Mouse (Mus musculus): Measurements from ENCODE around the gene Epb41l2. TPM values are rescaled to one million over a fixed set of nuclear protein-coding genes. Genes with fewer than 3 reads are reported as not detected.

The Epb41l2 gene
- polyA plus RNA-seq, 1 experiment from 2014 or later = 46.3 TPM

- DNase-seq (ENCODE audit: low spot score) (no peak), ATAC-seq (replicated peaks; ENCODE audit: low FRiP score, low TSS enrichment, low read depth) (no peak)
- Histone ChIP-seq H3K4me1 (replicated peaks; ENCODE audit: control insufficient read depth, insufficient read depth, low read length) (no peaks in the 10 kb centered on the region), H3K9me3 (ENCODE audit: control insufficient read depth, low read length) (no peaks in the 10 kb centered on the region), H3K9ac (ENCODE audit: low read length) (no peak overlapping the region), H3K4me2 (ENCODE audit: low read length) (no peak overlapping the region), H3K4me3 (ENCODE audit: low read depth, low read length) (no peak overlapping the region), H3K27me3 (replicated peaks; ENCODE audit: control insufficient read depth, insufficient read depth, low read length) (no peaks in the 10 kb centered on the region), H3K36me3 (ENCODE audit: control insufficient read depth, insufficient read depth, low read length) (no peaks in the 10 kb centered on the region), H3K27ac (ENCODE audit: low read depth) (no peak overlapping the region)
- WGBS = 68% methylated on average over 4 of the region's 4 CpGs
Measured at GRCm38 (mm10) chr10:25539146-25539770, 179.7 kb downstream of the Epb41l2 start.

- ATAC-seq (replicated peaks; ENCODE audit: low FRiP score, low TSS enrichment, low read depth) (no peak), DNase-seq (ENCODE audit: low spot score) (no peak)
- Histone ChIP-seq H3K9me3 (ENCODE audit: control insufficient read depth, low read length) (no peaks in the 10 kb centered on the region), H3K27ac (ENCODE audit: low read depth) (no peak overlapping the region), H3K9ac (ENCODE audit: low read length) (no peak overlapping the region), H3K4me1 (replicated peaks; ENCODE audit: control insufficient read depth, insufficient read depth, low read length) (no peaks in the 10 kb centered on the region), H3K36me3 (ENCODE audit: control insufficient read depth, insufficient read depth, low read length) (no peaks in the 10 kb centered on the region), H3K4me3 (ENCODE audit: low read depth, low read length) (no peak overlapping the region), H3K27me3 (replicated peaks; ENCODE audit: control insufficient read depth, insufficient read depth, low read length) (no peaks in the 10 kb centered on the region), H3K4me2 (ENCODE audit: low read length) (no peak overlapping the region)
- 55% methylated on average over 6 of the region's 6 CpGs for WGBS
Measured at GRCm38 (mm10) chr10:25539771-25540168, 180.2 kb downstream of the Epb41l2 start.

GRCm38 (mm10) chr10:25541097-25541496 lies 181.5 kb downstream of the Epb41l2 start:
- no peak overlapping the region for H3K9ac ChIP-seq (ENCODE audit: low read length)
- no peaks in the 10 kb centered on the region for H3K27me3 ChIP-seq (replicated peaks; ENCODE audit: control insufficient read depth, insufficient read depth, low read length)
- no peak for ATAC-seq (replicated peaks; ENCODE audit: low FRiP score, low TSS enrichment, low read depth)
- H3K9me3 ChIP-seq (ENCODE audit: control insufficient read depth, low read length) = no peaks in the 10 kb centered on the region
- H3K36me3 ChIP-seq (ENCODE audit: control insufficient read depth, insufficient read depth, low read length) = no peaks in the 10 kb centered on the region
- 95% methylated on average over 3 of the region's 3 CpGs for WGBS
- H3K4me1 ChIP-seq (replicated peaks; ENCODE audit: control insufficient read depth, insufficient read depth, low read length) = no peaks in the 10 kb centered on the region
- no peak for DNase-seq (ENCODE audit: low spot score)
- no peak overlapping the region for H3K27ac ChIP-seq (ENCODE audit: low read depth)
- no peak overlapping the region for H3K4me2 ChIP-seq (ENCODE audit: low read length)
- H3K4me3 ChIP-seq (ENCODE audit: low read depth, low read length) = no peak overlapping the region

DNA sequence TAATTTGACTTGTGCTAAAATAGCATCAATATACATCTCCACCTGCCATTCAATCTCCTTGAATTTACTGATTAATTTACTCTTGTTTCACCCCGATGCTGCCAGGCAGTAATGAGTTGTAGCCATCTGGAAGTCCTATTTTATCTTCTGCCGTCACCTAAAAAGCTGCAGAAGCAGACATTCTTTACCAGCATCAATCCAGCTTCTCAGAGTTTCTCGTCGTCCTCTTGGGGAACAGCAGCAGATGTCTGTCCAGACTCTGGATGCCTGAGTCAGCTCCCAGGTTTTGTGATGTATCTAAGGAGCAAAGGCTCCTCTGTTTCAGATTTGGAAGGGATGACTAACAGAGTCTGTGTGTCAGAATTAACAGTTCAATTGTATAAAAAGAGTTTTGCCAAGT lies 193.3 kb downstream of the Epb41l2 start:
- Histone ChIP-seq H3K4me2 (ENCODE audit: low read length) (no peak overlapping the region), H3K4me1 (replicated peaks; ENCODE audit: control insufficient read depth, insufficient read depth, low read length) (no peaks in the 10 kb centered on the region), H3K27ac (ENCODE audit: low read depth) (no peak overlapping the region), H3K9me3 (ENCODE audit: control insufficient read depth, low read length) (no peaks in the 10 kb centered on the region), H3K9ac (ENCODE audit: low read length) (no peak overlapping the region), H3K36me3 (ENCODE audit: control insufficient read depth, insufficient read depth, low read length) (no peaks in the 10 kb centered on the region), H3K4me3 (ENCODE audit: low read depth, low read length) (no peak overlapping the region), H3K27me3 (replicated peaks; ENCODE audit: control insufficient read depth, insufficient read depth, low read length) (no peaks in the 10 kb centered on the region)
- ATAC-seq (replicated peaks; ENCODE audit: low FRiP score, low TSS enrichment, low read depth) (no peak), DNase-seq (ENCODE audit: low spot score) (no peak)
- 35% methylated on average over 4 of the region's 4 CpGs for WGBS

DNA sequence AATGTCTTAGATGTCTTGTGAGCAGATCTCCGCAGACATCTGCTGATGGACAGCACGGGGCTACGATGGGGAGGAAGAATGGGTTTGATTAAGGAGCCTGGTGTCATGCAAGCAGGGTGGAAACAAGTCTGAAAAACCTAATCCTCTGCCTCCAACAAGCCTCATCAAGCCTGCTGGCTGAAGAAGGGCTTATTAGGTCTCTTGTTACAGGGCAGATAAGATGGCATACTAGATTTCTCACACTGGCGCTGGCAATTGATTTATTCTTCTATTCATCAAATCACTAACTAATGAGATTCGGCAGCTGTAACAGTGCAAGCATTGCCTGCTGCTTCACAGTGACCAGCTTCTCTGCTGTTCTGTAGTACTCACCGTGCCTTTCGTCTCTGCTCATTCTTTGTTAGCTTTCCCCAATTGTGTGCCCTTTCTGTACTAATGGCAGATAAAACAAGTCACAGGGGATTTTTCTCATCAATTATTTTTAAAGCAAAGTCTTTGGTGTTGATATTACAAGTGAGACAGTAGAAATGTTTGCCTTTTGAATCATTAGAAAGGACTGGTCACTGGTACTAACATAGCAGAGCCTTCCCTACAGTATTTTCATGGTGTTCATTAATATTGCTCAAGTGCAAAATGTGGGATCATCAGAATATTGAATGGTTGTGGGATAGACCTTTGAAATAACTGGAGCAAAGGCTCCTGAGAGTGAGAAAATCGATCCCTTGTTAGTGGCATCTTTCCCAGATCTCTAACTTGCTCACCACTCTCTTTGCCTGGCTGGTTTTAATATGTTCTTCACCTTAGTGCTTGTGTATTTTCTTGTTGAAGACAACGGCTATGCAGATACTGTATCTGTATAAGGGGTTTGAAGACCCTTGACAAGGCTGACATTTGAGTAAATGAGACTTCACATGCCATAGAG lies 212.0 kb downstream of the Epb41l2 start:
- Histone ChIP-seq H3K27ac (ENCODE audit: low read depth) (no peak overlapping the region), H3K9me3 (ENCODE audit: control insufficient read depth, low read length) (no peaks in the 10 kb centered on the region), H3K4me2 (ENCODE audit: low read length) (no peak overlapping the region), H3K36me3 (ENCODE audit: control insufficient read depth, insufficient read depth, low read length) (no peaks in the 10 kb centered on the region), H3K9ac (ENCODE audit: low read length) (no peak overlapping the region), H3K4me3 (ENCODE audit: low read depth, low read length) (no peak overlapping the region), H3K27me3 (replicated peaks; ENCODE audit: control insufficient read depth, insufficient read depth, low read length) (no peaks in the 10 kb centered on the region), H3K4me1 (replicated peaks; ENCODE audit: control insufficient read depth, insufficient read depth, low read length) (no peaks in the 10 kb centered on the region)
- ATAC-seq (replicated peaks; ENCODE audit: low FRiP score, low TSS enrichment, low read depth) = no peak
- WGBS = 74% methylated on average over 9 of the region's 9 CpGs
- DNase-seq (ENCODE audit: low spot score) = no peak

Other genes with a start within 250 kb of the Epb41l2 start
- gene Akap7, start 51.9 kb upstream of the Epb41l2 start, polyA plus RNA-seq (2014; fragmentation: Nextera tagmentation; extraction: Ambion mirVana) = 35.0 and 36.4 TPM in 2 replicates
- gene Smlr1, start 176.5 kb downstream of the Epb41l2 start, polyA plus RNA-seq (2014; fragmentation: Nextera tagmentation; extraction: Ambion mirVana) = not detected in 2 replicates